Mouse (Mus musculus): ENCODE measurements around the gene Pla1a.

GRCm38 (mm10) chr16:38448458-38448857, 15.5 kb upstream of the Pla1a start:
- no peak for TF ChIP-seq POLR2A (IDR thresholded peaks at IDR 0.05; ENCODE audit: low read depth, low read length)
- TF ChIP-seq CTCF (conservative IDR thresholded peaks at IDR 0.05; ENCODE audit: insufficient read depth, insufficient read length, low read depth, low read length) = no peak
